Mouse (Mus musculus) frontal cortex, adult (tissue): ENCODE results near the gene Cfap77.

Source experiments
- ATAC-seq: cut with Nextera tagmentation; 2 replicates; pipeline ENCODE4 v1.9.2; 2017; ENCODE audit warnings: mild to moderate bottlenecking, moderate library complexity, mixed read lengths; ENCODE audit not compliant: low TSS enrichment

Gene Cfap77

GRCm38 (mm10) chr2:28997161-28997834 lies 57.6 kb downstream of the Cfap77 start:
- no peak for ATAC-seq

GRCm38 (mm10) chr2:28995436-28995835 lies 59.4 kb downstream of the Cfap77 start:
- no peak for ATAC-seq

GRCm38 (mm10) chr2:28994014-28994413 lies 60.9 kb downstream of the Cfap77 start:
- ATAC-seq, result no peak

- ATAC-seq, result no peak
Observed at GRCm38 (mm10) chr2:28988781-28989180, 66.1 kb downstream of the Cfap77 start.

- no peak for ATAC-seq
Observed at GRCm38 (mm10) chr2:28980080-28980910, 74.6 kb downstream of the Cfap77 start.

GRCm38 (mm10) chr2:28978461-28978860 lies 76.4 kb downstream of the Cfap77 start:
- no peak for ATAC-seq

- peak; percentile 81; the same call in 1 of the 2 replicates for ATAC-seq
Observed at GRCm38 (mm10) chr2:28976635-28977034, 78.2 kb downstream of the Cfap77 start.

GRCm38 (mm10) chr2:28975604-28976003 lies 79.3 kb downstream of the Cfap77 start:
- no peak for ATAC-seq

- ATAC-seq, result no peak
Observed at GRCm38 (mm10) chr2:28974520-28974919, 80.3 kb downstream of the Cfap77 start.

GRCm38 (mm10) chr2:28973832-28974450 lies 80.9 kb downstream of the Cfap77 start:
- no peak for ATAC-seq

- ATAC-seq, result no peak
Observed at GRCm38 (mm10) chr2:28970424-28970823, 84.4 kb downstream of the Cfap77 start.

GRCm38 (mm10) chr2:28968278-28968677 lies 86.6 kb downstream of the Cfap77 start:
- no peak for ATAC-seq

- no peak for ATAC-seq
Observed at GRCm38 (mm10) chr2:28966151-28966795, 88.6 kb downstream of the Cfap77 start.

GRCm38 (mm10) chr2:28963565-28963964 lies 91.3 kb downstream of the Cfap77 start:
- no peak for ATAC-seq

GRCm38 (mm10) chr2:28961636-28962035 lies 93.2 kb downstream of the Cfap77 start:
- no peak for ATAC-seq

- ATAC-seq, result no peak
Observed at GRCm38 (mm10) chr2:28961024-28961585, 93.8 kb downstream of the Cfap77 start.

GRCm38 (mm10) chr2:28956874-28957273 lies 98.0 kb downstream of the Cfap77 start:
- no peak for ATAC-seq

GRCm38 (mm10) chr2:28954595-28954994 lies 100.3 kb downstream of the Cfap77 start:
- ATAC-seq, result no peak

- no peak for ATAC-seq
Observed at GRCm38 (mm10) chr2:28952981-28953380, 101.9 kb downstream of the Cfap77 start.

- ATAC-seq, result no peak
Observed at GRCm38 (mm10) chr2:28946312-28946711, 108.6 kb downstream of the Cfap77 start.

GRCm38 (mm10) chr2:28945388-28945787 lies 109.5 kb downstream of the Cfap77 start:
- ATAC-seq, result no peak
